Mouse (Mus musculus): Measurements from ENCODE around the gene Slc1a7.

GRCm38 (mm10) chr4:107979530-107979929 lies 11.4 kb downstream of the Slc1a7 start:
- TF ChIP-seq POLR2A (IDR thresholded peaks at IDR 0.05; ENCODE audit: insufficient read depth, low read depth, low read length) (no peak), CTCF (IDR thresholded peaks at IDR 0.05) (no peak)
